Mouse (Mus musculus) liver, embryonic 12.5 days (tissue): Measurements from ENCODE around the gene Slc17a5. TPM values are rescaled to one million over a fixed set of nuclear protein-coding genes. Genes with fewer than 3 reads are reported as not detected.

Source experiments
- ATAC-seq: fragments of 200-750 bp; cut with Nextera tagmentation; 2 replicates; pipeline ENCODE4 v1.8.0; 2017; ENCODE audit warnings: moderate number of reproducible peaks, mild to moderate bottlenecking, moderate library complexity
- H3K27ac ChIP-seq: fragments of 300-500 bp; sonication (generic); 2 replicates; pipeline ENCODE4 v1.5.1; 2016; ENCODE audit warnings: mild to moderate bottlenecking
- H3K27me3 ChIP-seq: fragments of 300-500 bp; sonication (generic); replicated peaks from 2 replicates; pipeline ENCODE4 v1.6.1; 2016; ENCODE audit warnings: mild to moderate bottlenecking, moderate library complexity
- H3K36me3 ChIP-seq: fragments of 300-500 bp; sonication (generic); 2 replicates; pipeline ENCODE4 v1.6.1; 2016; ENCODE audit warnings: mild to moderate bottlenecking, moderate library complexity
- H3K4me1 ChIP-seq: fragments of 300-500 bp; sonication (generic); 2 replicates; pipeline ENCODE4 v1.6.1; 2016
- H3K4me2 ChIP-seq: fragments of 300-500 bp; sonication (generic); 2 replicates; pipeline ENCODE4 v1.6.1; 2016; ENCODE audit warnings: mild to moderate bottlenecking, moderate library complexity
- H3K4me3 ChIP-seq: fragments of 300-500 bp; sonication (generic); 2 replicates; pipeline ENCODE4 v1.5.1; 2016; ENCODE audit warnings: mild to moderate bottlenecking, moderate library complexity
- H3K9ac ChIP-seq: fragments of 300-500 bp; sonication (generic); 2 replicates; pipeline ENCODE4 v1.6.1; 2016; ENCODE audit warnings: mild to moderate bottlenecking, moderate library complexity
- H3K9me3 ChIP-seq: fragments of 300-500 bp; sonication (generic); replicated peaks from 2 replicates; pipeline ENCODE4 v1.6.1; 2016; ENCODE audit warnings: mild to moderate bottlenecking, moderate library complexity
- WGBS: fragments of 180-500 bp; shearing (Covaris S2); methylation state at CpG from one replicate; pipeline ENCODE4 v1.1.7; 2016; ENCODE audit not compliant: insufficient replicate concordance; 5-methylcytosine and 5-hydroxymethylcytosine counted together
- polyA plus RNA-seq: library from polyadenylated mRNA; unstranded; fragments of >200 nt; fragmentation: Nextera tagmentation; extraction: Ambion mirVana; gene quantifications from 2 replicates; pipeline ENCODE4 v1.2.1, GENCODE M21; 2016

Slc17a5 gene
- polyA plus RNA-seq, 1 experiment from 2014 or later = 5.6 TPM

- no peak overlapping the region for H3K27ac ChIP-seq
- H3K27me3 ChIP-seq = no peaks in the 10 kb centered on the region
- H3K4me1 ChIP-seq = peaks cover 21% of the 10 kb centered on the region
- H3K9me3 ChIP-seq = no peaks in the 10 kb centered on the region
- no peaks in the 10 kb centered on the region; the same call in 1 of the 2 replicates for H3K36me3 ChIP-seq
- WGBS = 76% methylated on average over 1 of the region's 1 CpGs
- H3K9ac ChIP-seq = no peak overlapping the region
- H3K4me2 ChIP-seq = no peak overlapping the region
- H3K4me3 ChIP-seq = no peak overlapping the region
- ATAC-seq = no peak
Measured at GRCm38 (mm10) chr9:78557041-78557440, 30.8 kb downstream of the Slc17a5 start.

- H3K4me3 ChIP-seq = no peak overlapping the region
- H3K27ac ChIP-seq = no peak overlapping the region
- no peaks in the 10 kb centered on the region; the same call in 1 of the 2 replicates for H3K36me3 ChIP-seq
- WGBS = 29% methylated on average over 12 of the region's 12 CpGs
- no peak overlapping the region for H3K9ac ChIP-seq
- H3K27me3 ChIP-seq = no peaks in the 10 kb centered on the region
- H3K4me1 ChIP-seq = 0 out of 2 replicates have a peak, but pooled peaks cover under 1% of the 10 kb centered on the region
- no peak for ATAC-seq
- H3K4me2 ChIP-seq = no peak overlapping the region
- H3K9me3 ChIP-seq = no peaks in the 10 kb centered on the region
Measured at GRCm38 (mm10) chr9:78552984-78553383, 34.9 kb downstream of the Slc17a5 start.

GRCm38 (mm10) chr9:78551761-78552160 is 36.1 kb downstream of the Slc17a5 start:
- ATAC-seq = no peak
- Histone ChIP-seq H3K4me1 (no peaks in the 10 kb centered on the region), H3K9me3 (no peaks in the 10 kb centered on the region), H3K4me2 (no peak overlapping the region), H3K36me3 (no peaks in the 10 kb centered on the region; the same call in 1 of the 2 replicates), H3K9ac (no peak overlapping the region), H3K27me3 (no peaks in the 10 kb centered on the region), H3K4me3 (no peak overlapping the region), H3K27ac (no peak overlapping the region)
- 70% methylated on average over 4 of the region's 4 CpGs for WGBS

GRCm38 (mm10) chr9:78547742-78548141 is 40.1 kb downstream of the Slc17a5 start:
- H3K4me2 ChIP-seq = no peak overlapping the region
- no peaks in the 10 kb centered on the region for H3K27me3 ChIP-seq
- H3K9me3 ChIP-seq = no peaks in the 10 kb centered on the region
- H3K27ac ChIP-seq = no peak overlapping the region
- H3K9ac ChIP-seq = no peak overlapping the region
- ATAC-seq = no peak
- H3K4me1 ChIP-seq = no peaks in the 10 kb centered on the region
- 79% methylated on average over 12 of the region's 12 CpGs for WGBS
- no peaks in the 10 kb centered on the region for H3K36me3 ChIP-seq
- no peak overlapping the region for H3K4me3 ChIP-seq

- no peak overlapping the region for H3K4me3 ChIP-seq
- no peak overlapping the region for H3K4me2 ChIP-seq
- no peak overlapping the region for H3K27ac ChIP-seq
- no peaks in the 10 kb centered on the region for H3K27me3 ChIP-seq
- WGBS = 68% methylated on average over 7 of the region's 7 CpGs
- H3K9ac ChIP-seq = no peak overlapping the region
- H3K4me1 ChIP-seq = no peaks in the 10 kb centered on the region
- H3K36me3 ChIP-seq = no peaks in the 10 kb centered on the region
- no peaks in the 10 kb centered on the region for H3K9me3 ChIP-seq
- no peak for ATAC-seq
Measured at GRCm38 (mm10) chr9:78546944-78547343, 40.9 kb downstream of the Slc17a5 start.

GRCm38 (mm10) chr9:78541758-78542157 is 46.1 kb downstream of the Slc17a5 start:
- H3K4me1 ChIP-seq = peaks cover 7% of the 10 kb centered on the region; the same call in 1 of the 2 replicates

GRCm38 (mm10) chr9:78538421-78538820 is 49.4 kb downstream of the Slc17a5 start:
- Histone ChIP-seq H3K4me3 (no peak overlapping the region), H3K4me1 (peaks cover 7% of the 10 kb centered on the region; the same call in 1 of the 2 replicates), H3K27ac (no peak overlapping the region), H3K27me3 (no peaks in the 10 kb centered on the region), H3K4me2 (no peak overlapping the region), H3K9ac (no peak overlapping the region), H3K9me3 (no peaks in the 10 kb centered on the region), H3K36me3 (no peaks in the 10 kb centered on the region)
- no peak for ATAC-seq
- 25% methylated on average over 6 of the region's 6 CpGs for WGBS

More at GRCm38 (mm10) chr9:78541758-78542157, 46.1 kb downstream of the Slc17a5 start:
- H3K9me3 ChIP-seq = no peaks in the 10 kb centered on the region
- no peaks in the 10 kb centered on the region for H3K27me3 ChIP-seq
- no peak for ATAC-seq
- no peak overlapping the region for H3K9ac ChIP-seq
- H3K4me3 ChIP-seq = no peak overlapping the region
- H3K36me3 ChIP-seq = no peaks in the 10 kb centered on the region
- no peak overlapping the region for H3K27ac ChIP-seq
- H3K4me2 ChIP-seq = no peak overlapping the region
- 78% methylated on average over 14 of the region's 14 CpGs for WGBS

- no peak overlapping the region for H3K27ac ChIP-seq
- no peaks in the 10 kb centered on the region for H3K36me3 ChIP-seq
- H3K9me3 ChIP-seq = no peaks in the 10 kb centered on the region
- H3K4me1 ChIP-seq = peaks cover 7% of the 10 kb centered on the region; the same call in 1 of the 2 replicates
- H3K4me3 ChIP-seq = no peak overlapping the region
- whole genome bisulfite sequencing = 86% methylated on average over 9 of the region's 9 CpGs
- H3K4me2 ChIP-seq = no peak overlapping the region
- ATAC-seq = no peak
- no peaks in the 10 kb centered on the region for H3K27me3 ChIP-seq
- H3K9ac ChIP-seq = no peak overlapping the region
Measured at GRCm38 (mm10) chr9:78537154-78537873, 50.5 kb downstream of the Slc17a5 start.

- no peak overlapping the region for H3K9ac ChIP-seq
- no peak overlapping the region for H3K4me2 ChIP-seq
- H3K27ac ChIP-seq = no peak overlapping the region
- H3K9me3 ChIP-seq = no peaks in the 10 kb centered on the region
- peaks cover 16% of the 10 kb centered on the region for H3K4me1 ChIP-seq
- 76% methylated on average over 7 of the region's 7 CpGs for WGBS
- no peaks in the 10 kb centered on the region for H3K27me3 ChIP-seq
- H3K36me3 ChIP-seq = no peaks in the 10 kb centered on the region
- ATAC-seq = no peak
- no peak overlapping the region for H3K4me3 ChIP-seq
Measured at GRCm38 (mm10) chr9:78534606-78535005, 53.2 kb downstream of the Slc17a5 start.

GRCm38 (mm10) chr9:78533296-78533935 is 54.4 kb downstream of the Slc17a5 start:
- no peak overlapping the region for H3K9ac ChIP-seq
- H3K36me3 ChIP-seq = no peaks in the 10 kb centered on the region
- H3K4me1 ChIP-seq = peaks cover 14% of the 10 kb centered on the region
- 42% methylated on average over 18 of the region's 18 CpGs for WGBS
- ATAC-seq = peak; percentile 63
- H3K9me3 ChIP-seq = no peaks in the 10 kb centered on the region
- H3K27ac ChIP-seq = peak overlapping the region; percentile 71
- H3K4me2 ChIP-seq = no peak overlapping the region
- H3K4me3 ChIP-seq = no peak overlapping the region
- no peaks in the 10 kb centered on the region for H3K27me3 ChIP-seq

- Histone ChIP-seq H3K9me3 (no peaks in the 10 kb centered on the region), H3K4me1 (peaks cover 17% of the 10 kb centered on the region), H3K9ac (no peak overlapping the region), H3K27me3 (no peaks in the 10 kb centered on the region), H3K4me2 (no peak overlapping the region), H3K27ac (peak overlapping the region; percentile 71), H3K4me3 (no peak overlapping the region), H3K36me3 (no peaks in the 10 kb centered on the region)
- ATAC-seq = no peak; the same call in 1 of the 2 replicates
- 55% methylated on average over 9 of the region's 9 CpGs for WGBS
Measured at GRCm38 (mm10) chr9:78532341-78532819, 55.5 kb downstream of the Slc17a5 start.

GRCm38 (mm10) chr9:78531816-78532215 is 56.0 kb downstream of the Slc17a5 start:
- no peak for ATAC-seq
- Histone ChIP-seq H3K4me1 (peaks cover 20% of the 10 kb centered on the region), H3K9me3 (no peaks in the 10 kb centered on the region), H3K27ac (peak overlapping the region; percentile 71), H3K36me3 (no peaks in the 10 kb centered on the region), H3K27me3 (no peaks in the 10 kb centered on the region), H3K4me2 (no peak overlapping the region), H3K4me3 (no peak overlapping the region), H3K9ac (no peak overlapping the region)
- 40% methylated on average over 5 of the region's 5 CpGs for WGBS
